Mouse (Mus musculus) liver, adult 2 months (tissue): ENCODE measurements around the gene Sat2. TPM values are rescaled to one million over a fixed set of nuclear protein-coding genes. Genes with fewer than 3 reads are reported as not detected.

Source experiments
- DNase-seq: peaks from one replicate; pipeline ENCODE4 v3.0.0-alpha.2; 2011; ENCODE audit warnings: low read depth, low spot score; ENCODE audit errors: extremely low read depth
- H3K27ac ChIP-seq: fragments of 200-500 bp; replicated peaks from 2 replicates; pipeline ENCODE4 v1.5.1; 2012; ENCODE audit warnings: low read depth, mild to moderate bottlenecking, control low read depth, inconsistent platforms, low read length; ENCODE audit not compliant: insufficient read depth
- H3K27me3 ChIP-seq: fragments of 200-500 bp; 2 replicates; pipeline ENCODE4 v1.6.1; 2012; ENCODE audit warnings: mild to moderate bottlenecking, moderate library complexity, low read length, inconsistent platforms; ENCODE audit not compliant: control insufficient read depth, insufficient read depth
- H3K36me3 ChIP-seq: fragments of 200-500 bp; 2 replicates; pipeline ENCODE4 v1.6.1; 2012; ENCODE audit warnings: low read length, inconsistent platforms; ENCODE audit not compliant: control insufficient read depth, insufficient read depth
- H3K4me1 ChIP-seq: fragments of 200-500 bp; 2 replicates; pipeline ENCODE4 v1.6.1; 2011; ENCODE audit warnings: low read length; ENCODE audit not compliant: control insufficient read depth, insufficient read depth
- H3K4me3 ChIP-seq: fragments of 200-500 bp; 2 replicates; pipeline ENCODE4 v1.5.1; 2011; ENCODE audit warnings: low read depth, mild to moderate bottlenecking, control low read depth, low read length, moderate library complexity; ENCODE audit not compliant: insufficient read depth
- H3K79me2 ChIP-seq: fragments of 200-500 bp; 2 replicates; pipeline ENCODE4 v1.6.1; 2012; ENCODE audit warnings: inconsistent platforms, mild to moderate bottlenecking, low read length, moderate library complexity; ENCODE audit not compliant: control insufficient read depth, insufficient read depth
- H3K9ac ChIP-seq: fragments of 200-500 bp; 2 replicates; pipeline ENCODE4 v1.6.1; 2012; ENCODE audit warnings: low read depth, mild to moderate bottlenecking, control low read depth, inconsistent platforms, low read length
- CTCF ChIP-seq: fragments of 200-500 bp; IDR thresholded peaks from 2 replicates; pipeline ENCODE4 v1.5.1; 2011; ENCODE audit warnings: low read depth, low read length, control low read depth
- POLR2A ChIP-seq: fragments of 200-500 bp; IDR thresholded peaks from 2 replicates; pipeline ENCODE4 v1.6.1; 2011; ENCODE audit warnings: low read length, control low read depth; ENCODE audit not compliant: insufficient read depth; ENCODE audit errors: extremely low read depth
- WGBS: fragments of 180-500 bp; shearing (Covaris S2); methylation state at CpG from one replicate; pipeline ENCODE4 v1.1.7; 2018; 5-methylcytosine and 5-hydroxymethylcytosine counted together
- polyA plus RNA-seq: library from polyadenylated mRNA; depleted of rRNA; stranded (reverse); fragments of >200 nt; gene quantifications from 2 replicates; pipeline ENCODE4 v1.2.3, GENCODE M21; 2012
- total RNA-seq: library from RNA; depleted of rRNA; stranded (reverse); fragments of >200 nt; gene quantifications from 2 replicates; pipeline ENCODE4 v1.2.3, GENCODE M21; 2014

The Sat2 gene
- total and polyA plus RNA-seq, 2 experiments: 12.8 to 19.4 TPM

DNA sequence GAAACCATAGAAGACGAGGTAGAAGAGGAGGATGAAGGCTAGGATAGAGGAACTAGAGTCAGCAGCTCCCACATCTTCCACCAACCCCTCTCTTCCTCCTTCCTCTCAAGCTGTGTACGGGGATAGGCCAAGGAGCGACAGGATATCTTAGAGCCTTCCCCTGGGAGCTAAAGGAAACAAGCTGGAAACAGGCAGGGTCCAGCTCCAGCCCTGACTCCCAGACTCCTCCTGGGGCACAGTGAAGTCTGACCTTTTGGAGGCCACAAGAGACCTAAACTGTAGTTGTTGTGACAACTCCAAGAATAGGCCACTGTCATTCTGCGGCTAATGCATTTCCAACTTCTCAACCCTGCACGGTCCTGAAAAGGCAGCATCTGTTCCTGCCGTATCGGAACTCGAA, 18.3 kb upstream of the Sat2 start:
- Histone ChIP-seq H3K4me3 (no peak overlapping the region), H3K9ac (no peak overlapping the region), H3K27ac (no peak overlapping the region), H3K4me1 (peaks cover 4% of the 10 kb centered on the region; the same call in 1 of the 2 replicates), H3K36me3 (no peaks in the 10 kb centered on the region), H3K27me3 (peaks cover 10% of the 10 kb centered on the region), H3K79me2 (no peaks in the 10 kb centered on the region)
- no peak for TF ChIP-seq CTCF
- no peak for TF ChIP-seq POLR2A
- no peak for DNase-seq
- 84% methylated on average over 8 of the region's 8 CpGs for WGBS

DNA sequence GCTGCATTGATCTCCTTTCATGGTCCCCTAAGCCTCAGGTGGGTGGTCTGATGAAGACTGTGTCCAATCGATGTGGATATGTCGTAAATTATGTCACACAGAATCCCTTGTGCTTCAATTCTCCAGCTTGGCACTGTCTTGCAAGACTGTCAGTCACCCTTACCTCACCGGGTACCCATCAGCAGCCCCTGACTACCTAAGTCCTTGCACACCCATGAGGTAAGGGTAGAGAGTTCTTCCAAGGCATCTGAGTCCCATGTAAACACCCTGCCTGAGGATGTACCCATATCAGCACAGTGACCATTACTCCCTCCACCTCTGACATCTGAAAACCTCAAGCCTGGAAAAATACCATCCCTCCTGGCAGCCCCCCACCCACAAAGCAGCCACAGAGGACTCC, 17.5 kb upstream of the Sat2 start:
- Histone ChIP-seq H3K9ac (no peak overlapping the region), H3K4me1 (peaks cover 4% of the 10 kb centered on the region; the same call in 1 of the 2 replicates), H3K36me3 (no peaks in the 10 kb centered on the region), H3K79me2 (no peaks in the 10 kb centered on the region), H3K27ac (no peak overlapping the region), H3K27me3 (peaks cover 10% of the 10 kb centered on the region), H3K4me3 (no peak overlapping the region)
- TF ChIP-seq POLR2A: no peak
- TF ChIP-seq CTCF: no peak
- no peak for DNase-seq
- 84% methylated on average over 3 of the region's 3 CpGs for WGBS

DNA sequence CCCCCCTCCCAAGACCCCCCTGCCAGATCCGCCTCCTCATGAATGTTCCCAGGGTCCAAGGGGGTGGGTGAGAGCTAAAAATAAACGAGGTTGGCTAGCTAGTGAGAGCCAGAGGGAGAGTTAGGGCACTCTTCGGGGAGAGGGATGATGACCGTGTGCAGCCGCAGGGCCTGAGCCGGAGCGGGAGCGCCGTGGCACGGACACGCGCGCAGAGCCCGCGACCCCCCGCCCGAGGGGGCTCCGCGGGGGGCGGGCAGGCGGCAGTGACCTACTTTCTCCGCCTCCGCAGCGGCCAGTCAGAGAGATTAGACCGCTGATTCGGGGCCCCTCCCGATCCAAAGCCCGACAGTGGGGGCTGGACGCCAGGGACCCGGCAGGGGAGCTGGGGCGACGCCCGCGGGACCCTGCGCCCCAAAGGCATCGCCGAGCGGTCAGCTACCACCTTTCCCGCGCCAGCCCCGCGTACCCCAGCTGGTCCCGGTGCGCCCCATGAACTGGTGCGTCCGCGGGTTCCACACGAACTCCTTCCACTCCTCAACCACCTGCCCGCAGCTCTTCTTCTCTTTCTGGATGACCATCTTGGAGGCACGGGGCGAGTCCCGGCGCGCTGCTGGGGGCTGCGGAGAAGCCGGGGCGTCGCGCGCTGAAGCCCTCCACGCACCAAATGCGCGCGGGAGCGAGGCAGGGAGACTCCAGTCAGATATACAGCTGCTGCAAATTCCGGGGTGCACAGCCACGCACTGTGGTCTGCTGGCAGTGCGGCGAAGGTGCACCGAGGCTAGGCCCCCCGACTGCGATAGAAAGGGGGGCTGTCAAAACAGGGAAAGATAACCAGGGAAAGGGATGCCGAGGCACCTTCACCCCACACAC, 16.8 kb upstream of the Sat2 start:
- 3% methylated on average over 71 of the region's 73 CpGs for WGBS
- H3K4me3 ChIP-seq: peak overlapping the region; percentile 66
- H3K27ac ChIP-seq: no peak overlapping the region
- peaks cover 10% of the 10 kb centered on the region for H3K27me3 ChIP-seq
- DNase-seq: no peak
- peak overlapping the region; percentile 28 for H3K9ac ChIP-seq
- TF ChIP-seq CTCF (no peak), POLR2A (no peak)
- no peaks in the 10 kb centered on the region for H3K36me3 ChIP-seq
- peaks cover 4% of the 10 kb centered on the region; the same call in 1 of the 2 replicates for H3K4me1 ChIP-seq
- no peaks in the 10 kb centered on the region for H3K79me2 ChIP-seq

DNA sequence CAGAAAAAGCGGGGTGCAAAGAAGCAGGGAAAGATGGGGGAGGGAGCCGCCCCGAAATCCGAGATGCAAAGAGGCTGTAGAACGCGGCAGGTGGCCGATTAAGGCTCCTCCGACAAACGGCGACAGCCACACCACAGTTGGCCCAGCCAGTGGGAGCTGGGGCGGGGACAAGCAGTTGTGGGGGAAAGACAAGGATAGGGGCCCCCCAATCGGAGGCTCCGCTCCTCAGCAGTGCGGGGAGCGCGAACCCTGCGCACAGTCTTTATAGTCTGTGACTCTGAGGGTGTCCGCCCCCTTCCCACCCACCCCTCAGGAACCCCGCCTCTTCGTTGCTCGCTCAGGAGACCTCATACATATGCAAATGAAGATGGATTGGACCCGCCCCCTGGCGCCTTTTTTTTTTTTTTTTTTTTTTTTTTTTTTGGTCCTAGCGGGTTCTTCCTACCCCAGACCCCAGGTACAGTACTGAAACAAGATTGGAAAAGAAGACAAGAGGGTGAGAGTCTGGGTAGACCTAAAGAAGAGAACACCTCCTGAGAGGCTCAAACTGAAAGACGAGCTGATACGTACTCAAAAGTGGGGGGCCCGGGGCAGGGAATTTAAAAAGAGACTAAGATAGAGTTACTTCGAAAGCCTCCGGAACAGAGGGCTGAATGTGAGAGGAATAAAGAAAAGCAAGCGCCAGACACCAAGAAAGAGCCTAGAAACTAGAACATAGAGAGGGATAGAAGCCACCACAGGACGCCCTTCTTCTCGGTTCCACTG, 15.9 kb upstream of the Sat2 start, which contains the start of gene Atp1b2:
TSS of gene Atp1b2 (minus strand) at position 217 of the 765 bp plus-strand sequence.
- Histone ChIP-seq H3K36me3 (no peaks in the 10 kb centered on the region), H3K4me3 (peak within 1 kb of the TSS; percentile 66), H3K79me2 (no peaks in the 10 kb centered on the region), H3K4me1 (peaks cover 4% of the 10 kb centered on the region; the same call in 1 of the 2 replicates), H3K9ac (peak within 1 kb of the TSS; percentile 28), H3K27me3 (peaks cover 10% of the 10 kb centered on the region), H3K27ac (no peak within 1 kb of the TSS)
- TF ChIP-seq POLR2A (0 out of 2 replicates have a peak, but pooled peaks have one; percentile 20), CTCF (no peak)
- peak; percentile 52 for DNase-seq
- 3% methylated on average over 32 of the region's 32 CpGs for WGBS

DNA sequence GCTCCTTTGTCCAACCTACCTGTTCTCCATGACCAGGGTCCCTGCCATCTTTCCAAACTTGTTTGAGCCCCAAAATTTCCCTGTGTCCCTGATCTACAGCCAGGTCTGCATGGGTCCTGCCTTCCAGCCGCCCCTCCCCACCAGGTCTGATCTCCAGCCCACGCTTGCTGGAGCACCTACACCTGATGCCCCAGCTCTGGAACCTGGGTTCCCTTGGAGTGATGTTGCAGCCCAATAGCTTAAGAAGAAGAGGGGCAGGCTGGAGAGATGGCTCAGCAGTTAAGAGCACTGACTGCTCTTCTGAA, 15.4 kb upstream of the Sat2 start:
- no peak for DNase-seq
- TF ChIP-seq CTCF (no peak), POLR2A (no peak)
- H3K27me3 ChIP-seq: peaks cover 10% of the 10 kb centered on the region
- H3K4me1 ChIP-seq: peaks cover 4% of the 10 kb centered on the region; the same call in 1 of the 2 replicates
- H3K4me3 ChIP-seq: no peak overlapping the region
- H3K79me2 ChIP-seq: no peaks in the 10 kb centered on the region
- 94% methylated on average over 2 of the region's 2 CpGs for WGBS
- no peak overlapping the region for H3K27ac ChIP-seq
- no peaks in the 10 kb centered on the region for H3K36me3 ChIP-seq
- H3K9ac ChIP-seq: no peak overlapping the region
